Mouse (Mus musculus) heart, embryonic 13.5 days (tissue): Measurements from ENCODE around the gene Lsm7. TPM values are rescaled to one million over a fixed set of nuclear protein-coding genes. Genes with fewer than 3 reads are reported as not detected.

Source experiments
- microRNA counts: library from miRNA; unstranded; fragments of <30 nt; microRNA quantifications from one replicate; lab custom pipeline; 2016
- microRNA-seq: library from miRNA; unstranded; fragments of <30 nt; microRNA quantifications from one replicate; pipeline ENCODE4, GENCODE M21; 2016
- polyA plus RNA-seq: library from polyadenylated mRNA; unstranded; fragments of >200 nt; fragmentation: Nextera tagmentation; extraction: Ambion mirVana; gene quantifications from 2 replicates; pipeline ENCODE4 v1.2.1, GENCODE M21; 2015

Lsm7 gene
- polyA plus RNA-seq, 1 experiment from 2014 or later, result 157 TPM

MicroRNAs within 50 kb of the gene (microRNA counts, 519-probe panel; counts per million panel counts)
- microRNA mmu-miR-1982 (lab: Ali Mortazavi, UCI), result 209 counts per million, percentile 61 among the panel's probes with 10 or more counts

Small RNAs within 50 kb of the gene (microRNA-seq; reads per million reads assigned to microRNA genes)
- 3.9 reads per million, percentile 16 among the genes with 10 or more reads in this experiment for gene Mir1982

Other genes with a start within 250 kb of the Lsm7 start
- gene Gm49322, start 249.2 kb downstream of the Lsm7 start, polyA plus RNA-seq, result 1.5 and 1.7 TPM in 2 replicates
- gene Csnk1g2, start 232.4 kb downstream of the Lsm7 start, polyA plus RNA-seq, result 87.5 and 89.0 TPM in 2 replicates
- gene Btbd2, start 198.1 kb downstream of the Lsm7 start, polyA plus RNA-seq, result 50.9 and 53.7 TPM in 2 replicates
- gene Mknk2, start 177.1 kb downstream of the Lsm7 start, polyA plus RNA-seq, result 78.2 and 78.7 TPM in 2 replicates
- gene Mob3a, start 153.2 kb downstream of the Lsm7 start, polyA plus RNA-seq, result 26.0 and 27.2 TPM in 2 replicates
- 12.7 and 13.5 TPM in 2 replicates for gene Izumo4, start 153.0 kb downstream of the Lsm7 start, polyA plus RNA-seq
- 44.0 and 46.4 TPM in 2 replicates for gene Ap3d1, start 112.9 kb downstream of the Lsm7 start, polyA plus RNA-seq
- gene Dot1l, start 100.0 kb downstream of the Lsm7 start, polyA plus RNA-seq, result 17.9 and 19.1 TPM in 2 replicates
- 46.3 and 53.4 TPM in 2 replicates for gene Sf3a2, start 57.0 kb downstream of the Lsm7 start, polyA plus RNA-seq
- 79.6 and 86.5 TPM in 2 replicates for gene Plekhj1, start 56.6 kb downstream of the Lsm7 start, polyA plus RNA-seq
- gene Amh, start 50.0 kb downstream of the Lsm7 start, polyA plus RNA-seq, result 0.11 TPM in 1 of 2 replicates, not detected in the other
- gene Jsrp1, start 41.7 kb downstream of the Lsm7 start, polyA plus RNA-seq, result 5.7 and 5.9 TPM in 2 replicates
- gene Oaz1, start 28.6 kb downstream of the Lsm7 start, polyA plus RNA-seq, result 2,053 and 2,109 TPM in 2 replicates
- 0.16 and 0.34 TPM in 2 replicates for gene Lingo3, start 11.2 kb downstream of the Lsm7 start, polyA plus RNA-seq
- 27.7 and 28.5 TPM in 2 replicates for gene Sppl2b, start 66 bp upstream of the Lsm7 start, polyA plus RNA-seq
- 0.05 and 0.07 TPM in 2 replicates for gene Tmprss9, start 16.6 kb upstream of the Lsm7 start, polyA plus RNA-seq
- gene Timm13, start 45.8 kb upstream of the Lsm7 start, polyA plus RNA-seq, result 285 and 314 TPM in 2 replicates
- 24.8 and 26.7 TPM in 2 replicates for gene Lmnb2, start 63.0 kb upstream of the Lsm7 start, polyA plus RNA-seq
- 29.2 and 33.9 TPM in 2 replicates for gene Gadd45b, start 74.9 kb upstream of the Lsm7 start, polyA plus RNA-seq
- 1.4 TPM in 2 replicates for gene Gng7, start 159.7 kb upstream of the Lsm7 start, polyA plus RNA-seq
- 0.06 and 0.07 TPM in 2 replicates for gene Diras1, start 170.5 kb upstream of the Lsm7 start, polyA plus RNA-seq
- 8.0 and 8.2 TPM in 2 replicates for gene Slc39a3, start 182.2 kb upstream of the Lsm7 start, polyA plus RNA-seq
- gene Sgta, start 205.0 kb upstream of the Lsm7 start, polyA plus RNA-seq, result 152 and 162 TPM in 2 replicates
- gene Thop1, start 214.8 kb upstream of the Lsm7 start, polyA plus RNA-seq, result 29.1 and 33.8 TPM in 2 replicates
- gene Creb3l3, start 243.7 kb upstream of the Lsm7 start, polyA plus RNA-seq, result 0.83 and 1.1 TPM in 2 replicates